Comparison of ENCODE assay signal across 18 mouse cellular contexts in the genomic region with DNA sequence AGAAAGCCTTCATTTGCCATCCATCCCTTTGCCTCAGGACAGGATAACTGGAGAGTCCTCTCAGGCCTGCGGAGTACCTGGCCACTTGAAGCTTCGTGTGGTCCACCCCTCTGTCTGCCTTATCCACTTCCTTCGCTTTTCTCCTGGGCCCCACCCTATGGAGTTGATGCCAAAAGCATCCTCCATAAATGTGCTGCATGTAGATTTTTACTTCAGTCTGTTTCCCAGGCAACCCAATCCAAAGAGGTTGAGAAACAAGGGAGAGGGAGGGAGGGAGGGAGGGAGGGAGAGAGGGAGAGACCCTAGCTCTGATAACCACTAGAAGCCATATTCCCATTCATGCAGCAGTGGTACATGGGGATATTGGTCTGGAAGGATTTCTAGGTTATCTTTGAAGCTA.
DNase-seq lines count a peak whose midpoint lies in the region; ATAC-seq and TF ChIP-seq lines count a peak whose summit lies in the region.
"Had no signal": no experiment of that assay in that cellular context is flagged by ENCODE, and none has a peak within 500 bp of the region (broad histone marks: within the 10 kb centered on the region; RNA-seq: fewer than 3 reads in every experiment).

No protein-coding gene starts in this region.

- H3K36me3 ChIP-seq in hindbrain, embryonic 16.5 days (ENCODE audit: control insufficient read depth, insufficient read depth, low read length), result no peaks in the 10 kb centered on the region
- no peaks in the 10 kb centered on the region for H3K36me3 ChIP-seq in hindbrain, embryonic 13.5 days
- H3K36me3 ChIP-seq: embryonic facial prominence, embryonic 12.5 days; heart, embryonic 12.5 days; hindbrain, embryonic 10.5 days; intestine, embryonic 15.5 days had no signal

- intact Hi-C loops in left cerebral cortex, adult 2 months (cut with DNase I), result no loop called here
- intact Hi-C loops in gastrocnemius, postnatal 36 days (cut with DNase I), result no loop called here

- H3K9me3 ChIP-seq in hindbrain, embryonic 16.5 days (ENCODE audit: control insufficient read depth, low read length), result no peaks in the 10 kb centered on the region
- H3K9me3 ChIP-seq in hindbrain, embryonic 13.5 days, result no peaks in the 10 kb centered on the region
- H3K9me3 ChIP-seq: embryonic facial prominence, embryonic 12.5 days; forebrain, embryonic 13.5 days; hindbrain, embryonic 10.5 days; intestine, embryonic 15.5 days had no signal

- H3K4me3 ChIP-seq in hindbrain, embryonic 16.5 days (ENCODE audit: low read length), result no peak overlapping the region
- H3K4me3 ChIP-seq in hindbrain, embryonic 13.5 days, result no peak overlapping the region
- no peak overlapping the region for H3K4me3 ChIP-seq in left cerebral cortex, adult 2 months
- H3K4me3 ChIP-seq: embryonic facial prominence, embryonic 12.5 days; forebrain, embryonic 13.5 days; heart, embryonic 12.5 days; hindbrain, embryonic 10.5 days; intestine, embryonic 15.5 days had no signal

- no peak overlapping the region for H3K27ac ChIP-seq in hindbrain, embryonic 16.5 days (ENCODE audit: low read depth, low read length)
- no peak overlapping the region for H3K27ac ChIP-seq in hindbrain, embryonic 13.5 days
- peak overlapping the region; percentile 59; the same call in 1 of the 2 replicates for H3K27ac ChIP-seq in left cerebral cortex, adult 2 months
- H3K27ac ChIP-seq: embryonic facial prominence, embryonic 12.5 days; forebrain, embryonic 13.5 days; hindbrain, embryonic 10.5 days; intestine, embryonic 15.5 days had no signal

- DNase-seq in left cerebral cortex, adult 2 months (ENCODE audit: extremely low spot score in 1 of 2, low spot score in 2 of 2), result no peak
- no peak for DNase-seq in left cerebral cortex, adult 18-20 months (ENCODE audit: low spot score in 2 of 2)
- peak; percentile 53 to 76 for DNase-seq in right cerebral cortex, postnatal 10 days (ENCODE audit: low spot score in 2 of 2)
- DNase-seq in right cerebral cortex, postnatal 14 days, result no peak
- DNase-seq in gastrocnemius, postnatal 36 days, result no peak
- DNase-seq: adrenal gland, adult 2 months; adrenal gland, postnatal 25 days; cerebellum, adult 11-12 months; cerebellum, adult 9-10 months; cerebellum, postnatal 25 days; gastrocnemius, postnatal 14 days had no signal

- H3K4me1 ChIP-seq in hindbrain, embryonic 16.5 days (ENCODE audit: control insufficient read depth, insufficient read depth, low read depth, low read length), result no peaks in the 10 kb centered on the region
- H3K4me1 ChIP-seq in hindbrain, embryonic 13.5 days (replicated peaks), result no peaks in the 10 kb centered on the region
- H3K4me1 ChIP-seq: embryonic facial prominence, embryonic 12.5 days; forebrain, embryonic 13.5 days; heart, embryonic 12.5 days; hindbrain, embryonic 10.5 days; intestine, embryonic 15.5 days had no signal

- no peaks in the 10 kb centered on the region for H3K27me3 ChIP-seq in hindbrain, embryonic 16.5 days (replicated peaks; ENCODE audit: control insufficient read depth, insufficient read depth, low read length)
- H3K27me3 ChIP-seq in hindbrain, embryonic 13.5 days, result no peaks in the 10 kb centered on the region
- H3K27me3 ChIP-seq: embryonic facial prominence, embryonic 12.5 days; forebrain, embryonic 13.5 days; heart, embryonic 12.5 days; intestine, embryonic 15.5 days had no signal

- no peak overlapping the region for H3K9ac ChIP-seq in hindbrain, embryonic 16.5 days (ENCODE audit: low read depth, low read length)
- no peak overlapping the region for H3K9ac ChIP-seq in hindbrain, embryonic 13.5 days
- H3K9ac ChIP-seq: embryonic facial prominence, embryonic 12.5 days; forebrain, embryonic 13.5 days; heart, embryonic 12.5 days; intestine, embryonic 15.5 days had no signal

- WGBS in hindbrain, embryonic 16.5 days, result 76% methylated on average over 3 of the region's 3 CpGs
- 89% methylated on average over 3 of the region's 3 CpGs for WGBS in hindbrain, embryonic 13.5 days

- 0 out of 2 replicates have a peak, but pooled peaks have one; percentile 45 for ATAC-seq in hindbrain, embryonic 16.5 days
- no peak for ATAC-seq in hindbrain, embryonic 13.5 days (ENCODE audit: low FRiP score)
- ATAC-seq: forebrain, embryonic 13.5 days; intestine, embryonic 15.5 days had no signal

- H3K4me2 ChIP-seq in hindbrain, embryonic 16.5 days (ENCODE audit: low read length), result no peak overlapping the region
- H3K4me2 ChIP-seq in hindbrain, embryonic 13.5 days, result no peak overlapping the region
- H3K4me2 ChIP-seq: embryonic facial prominence, embryonic 12.5 days; forebrain, embryonic 13.5 days; heart, embryonic 12.5 days; intestine, embryonic 15.5 days had no signal

- no peak for TF ChIP-seq CTCF in left cerebral cortex, adult 2 months (IDR thresholded peaks at IDR 0.05)

Comparison
In these comparisons a context has a peak if more than half of its experiments do, and no peak if none do; other contexts are left out.
1. DNase-seq: peak in right cerebral cortex, postnatal 10 days (2 of 2); none in left cerebral cortex, adult 2 months (0 of 2), left cerebral cortex, adult 18-20 months (0 of 2), right cerebral cortex, postnatal 14 days (single experiment) and gastrocnemius, postnatal 36 days (0 of 2).